Comparison of ENCODE assay signal across 13 mouse cellular contexts in the genomic region with DNA sequence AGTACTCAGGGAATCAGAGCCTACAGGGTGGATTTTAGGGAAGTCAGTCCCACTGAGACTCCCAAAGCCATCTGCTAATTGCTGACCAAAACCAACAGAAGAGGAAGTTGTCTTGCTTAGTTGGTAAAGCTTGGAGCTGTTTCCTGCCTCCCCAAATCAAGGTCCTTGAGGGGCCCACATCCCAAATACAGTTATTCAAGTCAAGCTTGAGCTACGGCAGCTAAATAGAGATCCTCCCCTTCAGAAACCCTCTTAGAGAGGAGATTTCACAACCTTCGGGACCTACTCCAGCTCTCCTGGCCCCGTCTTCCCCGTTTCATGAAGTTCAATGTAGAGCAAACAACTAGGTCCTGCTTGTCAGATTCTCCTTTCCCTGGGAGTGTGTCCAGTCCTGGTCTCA. TPM values are rescaled to one million over a fixed set of nuclear protein-coding genes. Genes with fewer than 3 reads are reported as not detected.
A peak's percentile ranks its signal among the peaks of the same experiment; 100 is the strongest.
DNase-seq lines count a peak whose midpoint lies in the region; ATAC-seq and TF ChIP-seq lines count a peak whose summit lies in the region.
"Had no signal": no experiment of that assay in that cellular context is flagged by ENCODE, and none has a peak within 500 bp of the region (broad histone marks: within the 10 kb centered on the region; RNA-seq: fewer than 3 reads in every experiment).

No protein-coding gene starts in this region.

- 25% methylated on average over 4 of the region's 4 CpGs for WGBS in spleen, adult 2 months
- WGBS in stomach, embryonic 16.5 days = 62% methylated on average over 4 of the region's 4 CpGs

- H3K27me3 ChIP-seq in spleen, adult 2 months (ENCODE audit: control insufficient read depth, insufficient read depth, low read length) = no peaks in the 10 kb centered on the region
- no peaks in the 10 kb centered on the region for H3K27me3 ChIP-seq in stomach, embryonic 16.5 days (ENCODE audit: control insufficient read depth, insufficient read depth, low read length)

- no peaks in the 10 kb centered on the region for H3K9me3 ChIP-seq in stomach, embryonic 16.5 days (replicated peaks; ENCODE audit: control insufficient read depth, low read length)
- H3K9me3 ChIP-seq: limb, embryonic 10.5 days had no signal

- ATAC-seq in stomach, embryonic 16.5 days (ENCODE audit: insufficient read depth, low FRiP score) = no peak

- H3K4me2 ChIP-seq in stomach, embryonic 16.5 days (ENCODE audit: low read depth, low read length) = no peak overlapping the region

- no peaks in the 10 kb centered on the region for H3K36me3 ChIP-seq in spleen, adult 2 months (ENCODE audit: control insufficient read depth, insufficient read depth, low read length)
- no peaks in the 10 kb centered on the region for H3K36me3 ChIP-seq in stomach, embryonic 16.5 days (ENCODE audit: control insufficient read depth, insufficient read depth, low read length)
- H3K36me3 ChIP-seq: limb, embryonic 10.5 days had no signal

- no peak for TF ChIP-seq POLR2A in spleen, adult 2 months (IDR thresholded peaks at IDR 0.05; ENCODE audit: low read depth, low read length)

- H3K4me1 ChIP-seq in spleen, adult 2 months (ENCODE audit: control insufficient read depth, insufficient read depth, insufficient read length) = peaks cover 14% of the 10 kb centered on the region; the same call in 1 of the 2 replicates
- H3K4me1 ChIP-seq in stomach, embryonic 16.5 days (ENCODE audit: control insufficient read depth, insufficient read depth, low read length) = peaks cover 6% of the 10 kb centered on the region
- H3K4me1 ChIP-seq: limb, embryonic 10.5 days; megakaryocyte, embryonic 14.5 days had no signal

- H3K4me3 ChIP-seq in spleen, adult 2 months (ENCODE audit: extremely low read depth, insufficient read depth, insufficient read length) = no peak overlapping the region
- H3K4me3 ChIP-seq in stomach, embryonic 16.5 days (replicated peaks; ENCODE audit: low read length) = no peak overlapping the region
- H3K4me3 ChIP-seq: limb, embryonic 10.5 days; megakaryocyte, embryonic 14.5 days had no signal

- no peak overlapping the region for H3K9ac ChIP-seq in stomach, embryonic 16.5 days (ENCODE audit: low read length)

- H3K27ac ChIP-seq in spleen, adult 2 months (ENCODE audit: insufficient read depth, low read length) = peak overlapping the region; percentile 4; the same call in 1 of the 2 replicates
- peak overlapping the region; percentile 46; the same call in 1 of the 2 replicates for H3K27ac ChIP-seq in stomach, embryonic 16.5 days (ENCODE audit: low read length)
- H3K27ac ChIP-seq: limb, embryonic 10.5 days had no signal

- no peak for TF ChIP-seq CTCF in spleen, adult 2 months (IDR thresholded peaks at IDR 0.05; ENCODE audit: extremely low read depth, insufficient read depth, insufficient read length, insufficient replicate concordance)

- peak; percentile 71 for DNase-seq in gastrocnemius, adult 18-20 months (ENCODE audit: low spot score)
- no peak for DNase-seq in gastrocnemius, postnatal 10 days
- peak in 1 of 2 experiments; percentile 21 for DNase-seq in spleen, adult 2 months (ENCODE audit: low read depth in 1 of 2, low spot score in 2 of 2)
- DNase-seq in spleen, adult 12 weeks (ENCODE audit: low spot score) = no peak
- DNase-seq in heart, postnatal 10 days = peak; percentile 54 to 58
- DNase-seq in neural tube, embryonic 10.5 days (ENCODE audit: extremely low spot score, low spot score) = no peak
- no peak for DNase-seq in thymus, postnatal 14 days
- DNase-seq: embryo, embryonic 11 days; kidney, adult 9 months; layer of hippocampus, adult 9-11 months had no signal

- intact Hi-C loops in heart, postnatal 10 days (cut with DNase I) = no loop called here

RNA-seq across cellular contexts. Expression of gene Zfp90, which starts 20.6 kb away (rescaled TPM):
- total RNA-seq in gastrocnemius, adult 18-20 months (2021) = under 1 TPM; 0.74 to 0.78 TPM
- total RNA-seq in gastrocnemius, postnatal 10 days (2021) = 1 to 10 TPM; 4.3 to 5.6 TPM
- 2.2 and 2.4 TPM in 2 replicates for polyA plus RNA-seq in spleen, adult 2 months (2012; rRNA removed)
- total RNA-seq in heart, postnatal 10 days (2021) = 1 to 10 TPM; 8.1 to 9.1 TPM
- polyA plus RNA-seq in stomach, embryonic 16.5 days (2015; fragmentation: Nextera tagmentation; extraction: Ambion mirVana) = 15.3 and 18.1 TPM in 2 replicates

RNA-seq across cellular contexts. Expression of gene Smpd3, which starts 56.7 kb away (rescaled TPM):
- total RNA-seq in gastrocnemius, adult 18-20 months (2021) = 1 to 10 TPM in 1 of 2 experiments, under 1 TPM in 1; 0.43 to 1.1 TPM
- total RNA-seq in gastrocnemius, postnatal 10 days (2021) = 1 to 10 TPM; 1.4 to 7.7 TPM
- polyA plus RNA-seq in spleen, adult 2 months (2012; rRNA removed) = 1.1 and 1.4 TPM in 2 replicates
- 1 to 10 TPM; 4.8 to 5.0 TPM for total RNA-seq in heart, postnatal 10 days (2021)
- polyA plus RNA-seq in stomach, embryonic 16.5 days (2015; fragmentation: Nextera tagmentation; extraction: Ambion mirVana) = 24.5 and 30.8 TPM in 2 replicates

Comparison
In these comparisons a context has a peak if more than half of its experiments do, and no peak if none do; other contexts are left out.
1. DNase-seq: peak in gastrocnemius, adult 18-20 months (single experiment) and heart, postnatal 10 days (2 of 2); none in gastrocnemius, postnatal 10 days (single experiment), spleen, adult 12 weeks (single experiment), neural tube, embryonic 10.5 days (single experiment) and thymus, postnatal 14 days (single experiment).